In genomic region chr3:61340321-61340720, GRCm38 (mm10) we compare ENCODE assay signal across 15 mouse cellular contexts. TPM values are rescaled to one million over a fixed set of nuclear protein-coding genes. Genes with fewer than 3 reads are reported as not detected.
DNase-seq lines count a peak whose midpoint lies in the region; ATAC-seq and TF ChIP-seq lines count a peak whose summit lies in the region.
"Had no signal": no experiment of that assay in that cellular context is flagged by ENCODE, and none has a peak within 500 bp of the region (broad histone marks: within the 10 kb centered on the region; RNA-seq: fewer than 3 reads in every experiment).

No protein-coding gene starts in this region.

- H3K4me1 ChIP-seq in hindbrain, embryonic 15.5 days (replicated peaks), result no peaks in the 10 kb centered on the region
- no peaks in the 10 kb centered on the region for H3K4me1 ChIP-seq in hindbrain, embryonic 11.5 days (replicated peaks; ENCODE audit: control insufficient read depth, insufficient read depth, low read length)
- H3K4me1 ChIP-seq in neural tube, embryonic 15.5 days, result no peaks in the 10 kb centered on the region
- no peaks in the 10 kb centered on the region for H3K4me1 ChIP-seq in stomach, postnatal 0 days (replicated peaks; ENCODE audit: control insufficient read depth, insufficient read depth)
- H3K4me1 ChIP-seq: limb, embryonic 13.5 days had no signal

- H3K27ac ChIP-seq in hindbrain, embryonic 15.5 days (replicated peaks), result no peak overlapping the region
- no peak overlapping the region for H3K27ac ChIP-seq in hindbrain, embryonic 11.5 days (ENCODE audit: low read depth, low read length)
- H3K27ac ChIP-seq in neural tube, embryonic 15.5 days (replicated peaks), result no peak overlapping the region
- H3K27ac ChIP-seq in stomach, postnatal 0 days (replicated peaks), result 0 out of 2 replicates have a peak overlapping the region, but pooled peaks have one; percentile 40
- H3K27ac ChIP-seq: limb, embryonic 13.5 days had no signal

- no peaks in the 10 kb centered on the region for H3K36me3 ChIP-seq in hindbrain, embryonic 15.5 days
- H3K36me3 ChIP-seq in hindbrain, embryonic 11.5 days (ENCODE audit: control insufficient read depth, insufficient read depth, low read length), result no peaks in the 10 kb centered on the region
- H3K36me3 ChIP-seq in neural tube, embryonic 15.5 days, result no peaks in the 10 kb centered on the region
- H3K36me3 ChIP-seq in stomach, postnatal 0 days (ENCODE audit: control insufficient read depth, insufficient read depth, low read length), result no peaks in the 10 kb centered on the region
- H3K36me3 ChIP-seq: limb, embryonic 13.5 days had no signal

- no peak overlapping the region for H3K4me2 ChIP-seq in hindbrain, embryonic 15.5 days
- no peak overlapping the region for H3K4me2 ChIP-seq in hindbrain, embryonic 11.5 days (replicated peaks; ENCODE audit: low read depth, low read length)
- H3K4me2 ChIP-seq in neural tube, embryonic 15.5 days, result no peak overlapping the region
- no peak overlapping the region for H3K4me2 ChIP-seq in stomach, postnatal 0 days (replicated peaks; ENCODE audit: low read depth)
- H3K4me2 ChIP-seq: heart, embryonic 11.5 days; limb, embryonic 13.5 days had no signal

- no peak overlapping the region for H3K4me3 ChIP-seq in hindbrain, embryonic 15.5 days
- H3K4me3 ChIP-seq in hindbrain, embryonic 11.5 days (ENCODE audit: low read depth, low read length), result no peak overlapping the region
- H3K4me3 ChIP-seq in neural tube, embryonic 15.5 days (replicated peaks), result no peak overlapping the region
- H3K4me3 ChIP-seq in stomach, postnatal 0 days (ENCODE audit: low read depth, low read length), result no peak overlapping the region
- H3K4me3 ChIP-seq: limb, embryonic 13.5 days; myocyte had no signal

- no peak for DNase-seq in hindbrain, embryonic 11.5 days (ENCODE audit: low spot score)
- DNase-seq in neural tube, embryonic 10.5 days (ENCODE audit: extremely low spot score, low spot score), result no peak
- DNase-seq in kidney, adult 9 months, result peak; percentile 79
- DNase-seq in stomach, postnatal 0 days (ENCODE audit: low spot score), result peak; percentile 41
- DNase-seq: cerebellum, adult 11-12 months; gastrocnemius, postnatal 14 days; heart, postnatal 36 days; thymus, postnatal 4 days had no signal

- 58% methylated on average over 5 of the region's 5 CpGs for WGBS in hindbrain, embryonic 15.5 days
- 73% methylated on average over 5 of the region's 5 CpGs for WGBS in hindbrain, embryonic 11.5 days
- 57% methylated on average over 5 of the region's 5 CpGs for WGBS in neural tube, embryonic 15.5 days
- WGBS in stomach, postnatal 0 days, result 60% methylated on average over 5 of the region's 5 CpGs

- H3K27me3 ChIP-seq in hindbrain, embryonic 15.5 days, result no peaks in the 10 kb centered on the region
- H3K27me3 ChIP-seq in hindbrain, embryonic 11.5 days (ENCODE audit: control insufficient read depth, insufficient read depth, low read length), result no peaks in the 10 kb centered on the region
- H3K27me3 ChIP-seq in neural tube, embryonic 15.5 days (replicated peaks), result no peaks in the 10 kb centered on the region
- H3K27me3 ChIP-seq in stomach, postnatal 0 days (ENCODE audit: control insufficient read depth, insufficient read depth, low read length), result no peaks in the 10 kb centered on the region
- H3K27me3 ChIP-seq: limb, embryonic 13.5 days had no signal

- no peak overlapping the region for H3K9ac ChIP-seq in hindbrain, embryonic 15.5 days
- H3K9ac ChIP-seq in hindbrain, embryonic 11.5 days (ENCODE audit: low read depth, low read length), result no peak overlapping the region
- H3K9ac ChIP-seq in neural tube, embryonic 15.5 days (replicated peaks), result no peak overlapping the region
- no peak overlapping the region for H3K9ac ChIP-seq in stomach, postnatal 0 days (ENCODE audit: low read length)
- H3K9ac ChIP-seq: limb, embryonic 13.5 days had no signal

- peak; percentile 77; the same call in 1 of the 2 replicates for ATAC-seq in hindbrain, embryonic 15.5 days (ENCODE audit: low FRiP score, low read depth)
- no peak for ATAC-seq in hindbrain, embryonic 11.5 days (ENCODE audit: low FRiP score)
- 0 out of 2 replicates have a peak, but pooled peaks have one; percentile 35 for ATAC-seq in neural tube, embryonic 15.5 days (ENCODE audit: low FRiP score)
- ATAC-seq in stomach, postnatal 0 days (ENCODE audit: low FRiP score, low TSS enrichment), result peak; percentile 79
- no peak for ATAC-seq in monocyte, adult 5-6 weeks (replicated peaks; ENCODE audit: insufficient number of reproducible peaks, low FRiP score, low TSS enrichment, poor library complexity, severe bottlenecking)

- no peak for TF ChIP-seq EP300 in stomach, postnatal 0 days (optimal IDR thresholded peaks at IDR 0.05)

- no peak for TF ChIP-seq CTCF in stomach, postnatal 0 days (IDR thresholded peaks at IDR 0.05; ENCODE audit: low read depth)

- no peaks in the 10 kb centered on the region for H3K9me3 ChIP-seq in hindbrain, embryonic 15.5 days
- H3K9me3 ChIP-seq in hindbrain, embryonic 11.5 days (ENCODE audit: control insufficient read depth, low read length), result no peaks in the 10 kb centered on the region
- no peaks in the 10 kb centered on the region for H3K9me3 ChIP-seq in neural tube, embryonic 15.5 days (replicated peaks)
- no peaks in the 10 kb centered on the region for H3K9me3 ChIP-seq in stomach, postnatal 0 days (ENCODE audit: control insufficient read depth, low read length)
- H3K9me3 ChIP-seq: limb, embryonic 13.5 days had no signal

RNA-seq across cellular contexts. Expression of gene Rap2b, which starts 21.1 kb away (rescaled TPM):
- polyA plus RNA-seq in hindbrain, embryonic 15.5 days (2015; fragmentation: Nextera tagmentation; extraction: Ambion mirVana), result 10.7 and 11.9 TPM in 2 replicates
- 13.4 and 13.8 TPM in 2 replicates for polyA plus RNA-seq in hindbrain, embryonic 11.5 days (2014; fragmentation: Nextera tagmentation; extraction: Ambion mirVana)
- 8.6 and 9.3 TPM in 2 replicates for polyA plus RNA-seq in neural tube, embryonic 15.5 days (2015; fragmentation: Nextera tagmentation; extraction: Ambion mirVana)
- polyA plus RNA-seq in stomach, postnatal 0 days (2015; fragmentation: Nextera tagmentation; extraction: Ambion mirVana), result 7.1 and 7.2 TPM in 2 replicates
- 19.0 to 29.0 TPM (median 24.3 TPM) in 3 replicates for total RNA-seq in monocyte, adult 5-6 weeks (2017)

RNA-seq across cellular contexts. Expression of gene B430305J03Rik, which starts 25.4 kb away (rescaled TPM):
- not detected in 2 replicates for polyA plus RNA-seq in hindbrain, embryonic 15.5 days (2015; fragmentation: Nextera tagmentation; extraction: Ambion mirVana)
- polyA plus RNA-seq in hindbrain, embryonic 11.5 days (2014; fragmentation: Nextera tagmentation; extraction: Ambion mirVana), result not detected in 2 replicates
- polyA plus RNA-seq in neural tube, embryonic 15.5 days (2015; fragmentation: Nextera tagmentation; extraction: Ambion mirVana), result not detected in 2 replicates
- not detected in 2 replicates for polyA plus RNA-seq in stomach, postnatal 0 days (2015; fragmentation: Nextera tagmentation; extraction: Ambion mirVana)
- 1.1 to 1.9 TPM (median 1.7 TPM) in 3 replicates for total RNA-seq in monocyte, adult 5-6 weeks (2017)
- polyA plus RNA-seq: heart, embryonic 11.5 days; limb, embryonic 13.5 days; liver, embryonic 16.5 days had no signal

Comparison
In these comparisons a context has a peak if more than half of its experiments do, and no peak if none do; other contexts are left out.
1. ATAC-seq: peak in hindbrain, embryonic 15.5 days (single experiment), neural tube, embryonic 15.5 days (single experiment) and stomach, postnatal 0 days (single experiment); none in hindbrain, embryonic 11.5 days (single experiment) and monocyte, adult 5-6 weeks (single experiment).
2. DNase-seq: peak in kidney, adult 9 months (single experiment) and stomach, postnatal 0 days (single experiment); none in hindbrain, embryonic 11.5 days (single experiment) and neural tube, embryonic 10.5 days (single experiment).